Comparison of ENCODE assay signal across 8 mouse cellular contexts in the genomic region with DNA sequence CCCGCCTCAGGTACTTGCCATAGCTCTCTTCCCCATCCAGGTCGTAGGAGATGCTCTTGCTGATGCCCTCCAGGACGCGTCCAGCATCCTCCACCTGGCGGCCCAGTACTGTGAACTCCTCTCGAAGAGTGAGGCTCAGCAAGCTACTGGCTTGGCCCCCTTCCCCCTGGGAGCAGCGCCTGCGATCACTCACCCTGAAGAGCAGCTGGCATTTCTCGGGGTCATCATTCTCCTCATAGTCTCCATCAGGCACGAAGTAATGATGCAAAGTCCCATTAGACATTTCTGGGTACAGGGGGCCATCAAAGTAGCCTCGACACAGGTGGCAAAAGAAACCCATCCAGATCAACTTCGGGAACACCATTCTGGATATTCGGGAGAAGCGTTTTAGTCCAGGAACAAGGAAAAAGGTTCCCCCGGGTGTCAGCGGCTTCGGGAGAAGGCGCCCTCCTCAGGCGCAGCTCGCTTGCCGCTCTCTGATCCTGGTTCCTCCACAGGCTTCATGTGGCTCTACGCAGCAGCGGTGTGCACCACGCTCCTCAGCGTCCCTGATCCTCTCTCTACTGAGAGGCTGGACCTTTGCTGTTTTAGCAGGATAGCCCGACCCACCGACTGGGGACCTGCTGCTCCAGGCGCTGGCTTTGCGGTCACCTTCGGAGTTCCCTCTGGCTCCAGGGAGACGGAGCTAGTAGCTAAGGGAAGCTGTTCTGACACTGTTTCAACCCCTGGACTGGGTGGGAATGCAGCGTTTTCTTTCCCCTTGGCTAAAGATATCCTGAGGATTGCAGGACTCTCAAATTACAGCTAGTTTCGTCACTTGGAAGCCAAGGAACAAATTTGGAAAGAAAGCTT. TPM values are rescaled to one million over a fixed set of nuclear protein-coding genes. Genes with fewer than 3 reads are reported as not detected.
DNase-seq lines count a peak whose midpoint lies in the region; ATAC-seq and TF ChIP-seq lines count a peak whose summit lies in the region.

Gene Fibin (minus strand): TSS at position 752 of the 852 bp plus-strand sequence.

- H3K4me3 ChIP-seq in hindbrain, embryonic 10.5 days = peak within 1 kb of the TSS; percentile 59
- H3K4me3 ChIP-seq in lung, adult 2 months (replicated peaks; ENCODE audit: extremely low read depth, low read depth, low read length) = peak within 1 kb of the TSS; percentile 63

- H3K27me3 ChIP-seq in hindbrain, embryonic 10.5 days (ENCODE audit: insufficient read depth, poor library complexity, severe bottlenecking) = peaks cover 6% of the 10 kb centered on the region

- ATAC-seq in cerebellum, adult (ENCODE audit: insufficient number of reproducible peaks, low FRiP score, low TSS enrichment) = peak; percentile 52; the same call in 1 of the 2 replicates
- ATAC-seq in erythroblast, adult 5-6 weeks (replicated peaks; ENCODE audit: low FRiP score, poor library complexity, severe bottlenecking) = no peak

- peak; percentile 75; the same call in 1 of the 2 replicates for TF ChIP-seq POLR2A in lung, adult 2 months (IDR thresholded peaks at IDR 0.05; ENCODE audit: borderline replicate concordance, extremely low read depth, low read depth, low read length)

- DNase-seq in cerebellum, adult 8-10 months = no peak
- peak; percentile 8 to 34 for DNase-seq in frontal cortex, postnatal 10 days (ENCODE audit: low spot score in 2 of 2)
- DNase-seq in hindbrain, embryonic 10.5 days (ENCODE audit: low spot score) = peak; percentile 65
- peak; percentile 4 for DNase-seq in layer of hippocampus, adult 9-11 months
- DNase-seq in lung, adult 2 months = peak; percentile 31
- peak; percentile 15 for DNase-seq in ovary, postnatal 14 days (ENCODE audit: low spot score)

- peaks cover 25% of the 10 kb centered on the region for H3K4me1 ChIP-seq in hindbrain, embryonic 10.5 days (replicated peaks)
- no peaks in the 10 kb centered on the region for H3K4me1 ChIP-seq in lung, adult 2 months (ENCODE audit: control insufficient read depth, insufficient read depth, low read length)

- WGBS in hindbrain, embryonic 10.5 days = 2% methylated on average over 33 of the region's 33 CpGs
- WGBS in lung, adult 2 months = 4% methylated on average over 33 of the region's 33 CpGs

- no peaks in the 10 kb centered on the region for H3K9me3 ChIP-seq in hindbrain, embryonic 10.5 days

- H3K27ac ChIP-seq in hindbrain, embryonic 10.5 days = peak within 1 kb of the TSS; percentile 81

- TF ChIP-seq CTCF in lung, adult 2 months (IDR thresholded peaks at IDR 0.05; ENCODE audit: insufficient read depth, low read length) = no peak

- no peaks in the 10 kb centered on the region for H3K36me3 ChIP-seq in hindbrain, embryonic 10.5 days

RNA-seq across cellular contexts. Expression of gene Fibin, which starts in this region (rescaled TPM):
- polyA plus RNA-seq in hindbrain, embryonic 10.5 days (2016; fragmentation: Nextera tagmentation; extraction: Ambion mirVana) = 0.54 and 3.2 TPM in 2 replicates
- 18.0 and 19.3 TPM in 2 replicates for polyA plus RNA-seq in lung, adult 2 months (2012; rRNA removed)
- not detected in 2 replicates for total RNA-seq in erythroblast, adult 5-6 weeks (2015; ENCODE audit: low replicate concordance)
- 0.42 TPM in 1 of 2 replicates, not detected in the other for total RNA-seq in erythroblast, adult 5-6 weeks (2017; ENCODE audit: low replicate concordance)
